Mouse (Mus musculus) frontal cortex, postnatal 10 days (tissue): Measurements from ENCODE around the gene Atp11b.

Source experiments
- DNase-seq, 2 experiments: peaks; one replicate each; pipeline ENCODE4 v3.0.0; 2022; ENCODE audit warnings: low spot score in 2 of 2, mixed read lengths in 1 of 2

Atp11b gene

DNA sequence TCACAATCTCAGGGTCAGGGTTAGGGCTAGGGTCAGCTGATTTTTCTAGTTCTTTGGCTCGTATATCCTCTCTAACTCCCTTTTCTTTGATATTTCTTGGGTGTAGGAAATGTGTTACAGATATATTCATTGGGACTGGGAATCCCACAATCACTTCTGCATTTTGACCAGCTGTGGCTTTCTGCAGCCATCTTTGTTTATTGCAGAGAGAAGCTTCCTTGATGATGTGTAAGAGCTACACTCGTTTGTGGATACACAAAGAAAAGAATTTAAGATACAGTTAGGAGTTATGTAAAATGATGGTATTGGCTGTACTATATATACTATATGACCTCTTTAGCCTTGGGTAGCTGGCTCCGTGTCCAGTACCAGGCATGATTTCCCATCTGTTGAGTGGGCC, 25.8 kb downstream of the Atp11b start:
- no peak for DNase-seq

- no peak for DNase-seq
Measured at GRCm38 (mm10) chr3:35802040-35802439, 48.1 kb downstream of the Atp11b start.

DNA sequence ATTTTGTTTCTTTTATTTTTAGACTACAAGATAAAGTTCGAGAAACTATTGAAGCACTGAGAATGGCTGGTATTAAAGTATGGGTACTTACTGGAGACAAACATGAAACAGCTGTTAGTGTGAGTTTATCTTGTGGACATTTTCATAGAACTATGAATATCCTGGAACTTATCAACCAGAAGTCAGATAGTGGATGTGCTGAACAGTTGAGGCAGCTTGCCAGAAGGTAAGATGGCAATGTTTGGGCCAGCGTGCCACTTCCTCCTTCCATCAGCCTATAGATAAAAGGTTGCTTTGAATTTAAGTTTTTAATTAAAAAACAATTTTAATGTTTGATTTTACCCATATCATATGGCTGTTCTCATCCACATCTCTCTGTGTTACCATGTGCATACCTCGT, 66.0 kb downstream of the Atp11b start:
- DNase-seq: no peak

DNA sequence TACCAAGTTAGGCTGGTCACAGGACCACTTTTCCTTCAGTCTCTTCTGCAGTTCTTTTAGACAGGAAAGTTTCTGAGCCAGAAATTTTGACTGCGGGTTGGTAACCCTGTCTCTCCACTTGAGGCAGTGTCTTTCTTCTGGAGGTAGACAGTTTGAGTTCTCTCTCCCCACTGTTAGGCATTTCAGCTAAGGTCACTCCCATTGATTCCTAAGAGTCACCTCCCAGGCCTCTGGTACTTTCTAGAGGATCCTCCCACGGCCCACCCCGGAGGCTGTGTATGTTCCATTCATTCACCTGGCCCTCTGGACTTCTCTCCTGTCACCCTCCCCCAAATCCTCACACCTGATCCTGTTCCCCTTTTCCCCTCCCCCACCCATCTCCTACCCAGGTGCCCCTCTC, 68.1 kb downstream of the Atp11b start:
- DNase-seq: no peak

GRCm38 (mm10) chr3:35849326-35849725, 95.4 kb downstream of the Atp11b start:
- no peak for DNase-seq

- no peak for DNase-seq
Measured at GRCm38 (mm10) chr3:35883267-35883666, 129.4 kb downstream of the Atp11b start.

GRCm38 (mm10) chr3:35889531-35889930, 135.6 kb downstream of the Atp11b start:
- no peak for DNase-seq

- no peak for DNase-seq
Measured at GRCm38 (mm10) chr3:35891123-35891522, 137.2 kb downstream of the Atp11b start.

GRCm38 (mm10) chr3:35893156-35893555, 139.2 kb downstream of the Atp11b start:
- DNase-seq: no peak

GRCm38 (mm10) chr3:35897900-35898299, 144.0 kb downstream of the Atp11b start:
- DNase-seq: no peak

- no peak for DNase-seq
Measured at GRCm38 (mm10) chr3:35899109-35899508, 145.2 kb downstream of the Atp11b start.

DNA sequence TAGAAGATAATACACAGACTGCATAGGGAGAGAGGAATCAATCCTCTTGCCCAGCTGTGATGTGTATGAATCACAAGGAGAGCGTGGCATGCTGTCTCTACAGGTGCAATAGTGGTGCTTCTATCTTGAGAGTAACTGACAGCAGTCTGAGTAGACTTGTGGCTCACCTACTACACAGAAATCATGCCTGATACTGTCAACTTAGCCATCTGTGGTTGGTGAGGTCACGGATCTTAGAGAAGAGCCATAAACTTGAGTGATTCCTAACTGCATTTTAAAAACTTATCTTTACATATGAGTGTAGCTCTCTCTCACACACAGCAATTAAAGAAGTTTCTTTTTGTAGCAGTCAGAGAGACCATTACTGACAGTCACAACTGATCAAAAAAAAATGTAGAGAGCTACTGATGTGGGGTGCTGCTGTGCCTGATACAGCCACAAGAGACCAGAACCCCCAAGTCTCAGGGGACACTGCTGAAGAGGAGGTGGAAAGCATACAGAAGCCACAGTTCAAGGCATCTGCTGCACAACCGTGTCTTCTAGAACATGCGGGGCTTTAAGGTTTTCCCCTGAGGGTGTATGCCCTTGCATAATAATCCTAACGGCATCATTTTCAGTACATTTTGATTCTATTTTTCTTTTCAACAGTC, 146.8 kb downstream of the Atp11b start:
- no peak for DNase-seq
